Mouse (Mus musculus) layer of hippocampus, adult 2 months (tissue): Measurements from ENCODE around the gene Adh6b. TPM values are rescaled to one million over a fixed set of nuclear protein-coding genes. Genes with fewer than 3 reads are reported as not detected.
A peak's percentile ranks its signal among the peaks of the same experiment; 100 is the strongest.

Experiments
- DNase-seq, 2 experiments: peaks; one replicate each; pipeline ENCODE4 v3.0.0; 2022; ENCODE audit warnings: low spot score in 2 of 2
- H3K27ac ChIP-seq: fragments of 200-600 bp; 2 replicates; pipeline ENCODE4 v1.8.1; 2022
- H3K4me3 ChIP-seq: fragments of 200-600 bp; 2 replicates; pipeline ENCODE4 v1.8.1; 2022; ENCODE audit warnings: mild to moderate bottlenecking
- CTCF ChIP-seq: fragments of 200-600 bp; conservative IDR thresholded peaks from 2 replicates; pipeline ENCODE4 v1.8.1; 2022; ENCODE audit warnings: antibody characterized with exemption, mild to moderate bottlenecking, moderate library complexity
- total RNA-seq, 2 experiments: library from RNA; stranded (reverse); gene quantifications; 2 replicates each; pipeline ENCODE4 v1.2.3; 2021

Adh6b gene
- total RNA-seq, 2 experiments from 2014 or later, result not detected

DNA sequence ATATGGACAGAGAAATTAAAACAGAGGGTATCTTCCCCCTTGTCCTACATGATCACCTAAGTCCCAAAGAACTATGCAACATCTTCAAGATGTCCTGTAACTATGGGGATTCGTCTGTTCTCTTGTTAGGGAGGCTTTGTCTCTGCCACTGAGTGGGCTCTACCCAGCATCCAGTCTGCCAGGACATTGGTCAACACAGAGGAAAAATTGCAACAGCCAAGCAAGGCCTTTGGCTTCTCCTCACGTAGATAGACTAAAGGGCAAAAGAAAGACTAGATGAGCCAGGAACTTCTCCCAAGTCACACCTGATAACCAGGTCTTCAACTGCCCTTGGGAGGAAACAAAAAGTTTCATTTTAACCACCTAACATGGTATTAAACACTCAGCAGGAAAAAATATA is 33.6 kb downstream of the Adh6b start:
- TF ChIP-seq CTCF, result no peak
- H3K4me3 ChIP-seq, result no peak overlapping the region
- no peak for DNase-seq
- no peak overlapping the region for H3K27ac ChIP-seq

DNA sequence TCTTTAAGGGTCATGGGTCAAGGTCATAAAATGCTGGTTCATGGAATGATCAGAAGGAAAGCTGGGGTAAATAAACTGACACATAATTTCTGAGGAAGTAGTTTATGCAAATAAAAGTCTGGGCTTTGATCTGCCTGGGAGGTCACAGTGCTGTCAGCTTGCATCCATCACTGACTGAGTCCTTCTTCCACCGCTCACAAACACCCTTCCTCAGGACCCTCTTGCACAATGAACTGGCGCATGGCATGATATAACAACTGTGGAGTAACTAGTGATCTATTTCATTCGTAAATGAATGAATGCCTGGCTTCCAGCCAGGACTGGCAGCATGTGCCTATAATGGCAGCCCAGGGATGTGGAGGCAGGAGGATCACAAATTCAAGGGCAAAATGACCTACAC is 39.6 kb downstream of the Adh6b start:
- DNase-seq, result no peak
- Histone ChIP-seq H3K4me3 (no peak overlapping the region), H3K27ac (no peak overlapping the region)
- TF ChIP-seq CTCF, result no peak

DNA sequence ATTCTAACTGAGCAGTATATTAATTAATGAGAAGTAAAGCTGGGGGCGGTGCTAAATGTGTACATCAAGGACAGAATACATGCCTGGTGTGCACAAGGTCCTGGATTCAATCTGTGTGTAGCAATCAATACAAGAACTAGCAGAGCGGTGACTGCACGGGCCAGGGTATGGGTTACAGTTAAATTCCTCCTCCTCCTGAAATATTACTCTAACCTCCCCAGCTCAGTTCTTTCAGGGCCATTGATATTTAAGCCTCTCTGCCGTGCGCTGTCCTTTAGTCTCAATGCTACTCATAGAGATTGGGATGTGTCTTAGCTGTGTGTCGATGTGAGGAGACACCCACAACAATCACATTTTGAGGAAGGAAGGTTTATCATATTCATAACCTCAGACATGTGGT is 45.6 kb downstream of the Adh6b start:
- TF ChIP-seq CTCF, result no peak
- no peak overlapping the region for H3K4me3 ChIP-seq

DNA sequence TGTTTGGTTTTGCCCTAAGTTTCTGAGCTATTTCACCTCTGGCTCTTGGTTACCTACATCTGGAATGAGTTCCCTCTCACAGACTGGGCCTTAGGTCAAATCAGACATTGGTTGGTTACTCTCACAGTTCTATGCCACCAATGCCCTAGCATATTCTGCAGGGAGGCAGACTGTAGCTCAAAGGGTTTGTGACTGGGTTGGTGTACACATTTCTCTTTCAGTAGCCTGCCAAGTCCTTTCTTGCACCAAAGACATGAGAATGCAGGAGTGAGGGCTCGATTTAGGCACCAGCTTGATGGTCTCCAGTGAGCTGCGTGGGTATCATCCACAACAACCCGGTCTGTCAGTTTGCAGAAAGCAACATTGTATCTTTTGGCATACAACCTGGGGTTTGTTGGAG is 63.3 kb downstream of the Adh6b start:
- Histone ChIP-seq H3K27ac (no peak overlapping the region), H3K4me3 (no peak overlapping the region)
- no peak for DNase-seq
- no peak for TF ChIP-seq CTCF

More for the DNA sequence above, 45.6 kb downstream of the Adh6b start:
- H3K27ac ChIP-seq, result no peak overlapping the region
- DNase-seq, result no peak

DNA sequence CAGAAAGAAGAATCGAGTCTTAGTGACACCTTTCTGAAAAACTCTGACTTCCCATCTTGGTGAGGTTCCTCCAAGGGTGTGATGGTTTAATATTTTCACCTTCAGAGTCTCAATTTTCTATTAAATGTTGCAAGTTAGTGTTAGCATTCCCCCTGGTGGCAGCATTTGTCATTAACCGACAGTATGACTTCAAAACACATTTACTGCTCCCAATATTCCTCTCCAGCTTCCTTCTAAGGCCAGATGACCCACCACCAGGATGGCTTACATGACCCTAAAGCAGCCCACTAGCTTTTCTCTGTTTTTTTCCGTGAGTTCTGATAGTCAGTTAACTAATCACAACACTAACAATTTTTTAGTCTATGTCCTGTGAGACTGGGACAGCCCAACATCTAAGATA is 63.8 kb downstream of the Adh6b start:
- H3K27ac ChIP-seq, result no peak overlapping the region
- H3K4me3 ChIP-seq, result no peak overlapping the region
- peak; percentile 81 for TF ChIP-seq CTCF
- peak; percentile 46 to 57 for DNase-seq

DNA sequence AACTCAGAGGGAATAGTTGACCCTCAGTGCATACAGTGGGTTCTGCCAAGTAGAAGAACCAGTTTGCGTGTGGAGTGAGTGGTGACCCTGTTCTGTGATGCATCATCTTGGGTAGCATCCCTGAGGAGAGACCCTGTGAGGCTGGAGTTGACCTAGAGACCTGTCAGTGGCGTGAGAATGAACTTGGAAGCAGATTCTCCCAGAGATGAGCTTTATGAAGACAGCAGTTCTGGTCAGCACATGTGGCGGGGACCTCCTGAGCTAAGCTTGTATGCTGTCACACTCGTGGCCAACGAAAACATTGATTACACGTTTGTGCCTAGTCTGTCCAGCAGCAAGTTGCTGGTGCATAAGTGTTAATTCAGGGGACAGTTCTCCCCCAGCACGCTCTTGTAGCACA is 64.3 kb downstream of the Adh6b start:
- no peak for DNase-seq
- Histone ChIP-seq H3K4me3 (no peak overlapping the region), H3K27ac (no peak overlapping the region)
- no peak for TF ChIP-seq CTCF

DNA sequence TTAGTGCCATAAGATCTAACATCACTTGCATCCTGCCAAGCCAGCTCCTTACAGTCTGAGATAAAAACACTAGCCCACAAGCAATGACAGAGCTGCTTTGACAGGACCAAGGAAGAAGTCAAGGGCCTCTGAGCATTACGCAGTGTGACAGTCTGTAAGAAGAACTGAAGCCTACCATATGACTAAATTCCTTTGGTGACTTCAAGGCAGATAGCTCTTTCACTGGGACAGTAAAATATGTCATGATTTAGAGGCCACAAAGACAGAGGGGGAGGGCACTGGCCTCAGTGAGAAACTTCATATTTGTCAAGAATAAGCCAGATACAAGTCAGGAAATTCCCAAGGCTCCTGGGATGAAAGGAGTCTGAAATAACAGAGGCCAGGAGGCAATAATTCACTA is 66.3 kb downstream of the Adh6b start:
- DNase-seq, result no peak
- Histone ChIP-seq H3K4me3 (no peak overlapping the region), H3K27ac (no peak overlapping the region)
- TF ChIP-seq CTCF, result no peak

Other genes with a start within 250 kb of the Adh6b start
- gene Trmt10a, start 198.3 kb upstream of the Adh6b start, total RNA-seq, result 1 to 10 TPM; 5.1 to 5.6 TPM
- gene Mttp, start 196.8 kb upstream of the Adh6b start, total RNA-seq, result 1 to 10 TPM; 6.9 to 7.2 TPM
- not detected for gene 4930579F01Rik, start 147.9 kb upstream of the Adh6b start, total RNA-seq
- under 1 TPM in 1 of 2 experiments, not detected in 1; 0.10 TPM for gene Adh7, start 124.0 kb upstream of the Adh6b start, total RNA-seq
- 1 to 10 TPM in 1 of 2 experiments, under 1 TPM in 1; 0.61 to 1.1 TPM for gene Adh1, start 80.8 kb upstream of the Adh6b start, total RNA-seq
- not detected for gene Adh6a, start 28.5 kb upstream of the Adh6b start, total RNA-seq
- not detected for gene Adh4, start 73.7 kb downstream of the Adh6b start, total RNA-seq
- gene Adh5, start 101.3 kb downstream of the Adh6b start, total RNA-seq, result 10 to 100 TPM; 69.6 to 70.8 TPM
- gene Metap1, start 147.7 kb downstream of the Adh6b start, total RNA-seq, result 10 to 100 TPM; 43.8 to 46.0 TPM
- gene Eif4e, start 184.4 kb downstream of the Adh6b start, total RNA-seq, result 100 to 1,000 TPM; 180 to 182 TPM